Mouse (Mus musculus): Measurements from ENCODE around the gene Cntn5.
"Not testable (repeated sequence)": the region's sequence is repeated elsewhere in the genome, so short reads cannot be mapped to it uniquely, and the experiment has no call there.

GRCm38 (mm10) chr9:10540877-10541276 lies 363.7 kb downstream of the Cntn5 start:
- TF ChIP-seq CTCF (IDR thresholded peaks at IDR 0.05; ENCODE audit: extremely low read depth, insufficient read depth, insufficient read length, insufficient replicate concordance); POLR2A (IDR thresholded peaks at IDR 0.05; ENCODE audit: low read depth, low read length): not testable (repeated sequence)

All from spleen, adult 2 months (tissue).